Mouse (Mus musculus) thymus, postnatal 10 days (tissue): Measurements from ENCODE around the gene Olfr557.

Experiments
- DNase-seq, 2 experiments: peaks; one replicate each; pipeline ENCODE4 v3.0.0; 2021; ENCODE audit warnings: low spot score in 2 of 2

Gene Olfr557

GRCm38 (mm10) chr7:102695358-102696125, at the start of gene Olfr557:
TSS of gene Olfr557 (plus strand) at chr7:102695910.
- DNase-seq, result peak in 1 of 2 experiments; percentile 35

GRCm38 (mm10) chr7:102658523-102658922, 37.2 kb upstream of the Olfr557 start, which contains the start of gene Olfr555:
TSS of gene Olfr555 (plus strand) at chr7:102658823.
- DNase-seq, result no peak

GRCm38 (mm10) chr7:102664599-102664998, 31.1 kb upstream of the Olfr557 start, which contains the start of gene Olfr556:
TSS of gene Olfr556 (plus strand) at chr7:102664899.
- no peak for DNase-seq

GRCm38 (mm10) chr7:102665378-102665777, 30.3 kb upstream of the Olfr557 start:
- no peak for DNase-seq

- no peak for DNase-seq
Measured at GRCm38 (mm10) chr7:102676225-102676624, 19.5 kb upstream of the Olfr557 start.

- DNase-seq, result no peak
Measured at GRCm38 (mm10) chr7:102681916-102682315, 13.8 kb upstream of the Olfr557 start.

- peak; percentile 90 to 91 for DNase-seq
Measured at GRCm38 (mm10) chr7:102686944-102687501, 8.7 kb upstream of the Olfr557 start, which contains the start of gene Trim68. TSS of gene Trim68 (minus strand) at chr7:102687327.

GRCm38 (mm10) chr7:102698461-102698860, 2.8 kb downstream of the Olfr557 start:
- no peak for DNase-seq

- no peak for DNase-seq
Measured at GRCm38 (mm10) chr7:102701915-102702314, 6.2 kb downstream of the Olfr557 start, which contains the start of gene Olfr558. TSS of gene Olfr558 (plus strand) at chr7:102702215.

- no peak for DNase-seq
Measured at GRCm38 (mm10) chr7:102718970-102719369, 23.3 kb downstream of the Olfr557 start, which contains the start of gene Olfr33. TSS of gene Olfr33 (minus strand) at chr7:102719070.

GRCm38 (mm10) chr7:102727391-102727790, 31.7 kb downstream of the Olfr557 start, which contains the start of gene Olfr559:
TSS of gene Olfr559 (minus strand) at chr7:102727491.
- no peak for DNase-seq

GRCm38 (mm10) chr7:102733793-102734192, 38.1 kb downstream of the Olfr557 start:
- DNase-seq, result no peak

GRCm38 (mm10) chr7:102737705-102738104, 42.0 kb downstream of the Olfr557 start:
- no peak for DNase-seq
